Mouse (Mus musculus) splenic B cell, adult 2 months (primary cell): ENCODE results near the gene Ptch1.
A peak's percentile ranks its signal among the peaks of the same experiment; 100 is the strongest.

ENCODE experiments used
- DNase-seq: peaks from one replicate; pipeline ENCODE4 v3.0.0-alpha.2; 2011; ENCODE audit warnings: low read depth, low spot score
- H3K27me3 ChIP-seq: 2 replicates; pipeline ENCODE4 v1.6.1; 2012; ENCODE audit warnings: mild to moderate bottlenecking, low read length, moderate library complexity, mixed read lengths; ENCODE audit not compliant: control insufficient read depth, poor library complexity, insufficient read depth, severe bottlenecking
- H3K36me3 ChIP-seq: 2 replicates; pipeline ENCODE4 v1.6.1; 2012; ENCODE audit warnings: mild to moderate bottlenecking, low read length, moderate library complexity, mixed read lengths; ENCODE audit not compliant: control insufficient read depth, poor library complexity, insufficient read depth, severe bottlenecking

Ptch1 gene

DNA sequence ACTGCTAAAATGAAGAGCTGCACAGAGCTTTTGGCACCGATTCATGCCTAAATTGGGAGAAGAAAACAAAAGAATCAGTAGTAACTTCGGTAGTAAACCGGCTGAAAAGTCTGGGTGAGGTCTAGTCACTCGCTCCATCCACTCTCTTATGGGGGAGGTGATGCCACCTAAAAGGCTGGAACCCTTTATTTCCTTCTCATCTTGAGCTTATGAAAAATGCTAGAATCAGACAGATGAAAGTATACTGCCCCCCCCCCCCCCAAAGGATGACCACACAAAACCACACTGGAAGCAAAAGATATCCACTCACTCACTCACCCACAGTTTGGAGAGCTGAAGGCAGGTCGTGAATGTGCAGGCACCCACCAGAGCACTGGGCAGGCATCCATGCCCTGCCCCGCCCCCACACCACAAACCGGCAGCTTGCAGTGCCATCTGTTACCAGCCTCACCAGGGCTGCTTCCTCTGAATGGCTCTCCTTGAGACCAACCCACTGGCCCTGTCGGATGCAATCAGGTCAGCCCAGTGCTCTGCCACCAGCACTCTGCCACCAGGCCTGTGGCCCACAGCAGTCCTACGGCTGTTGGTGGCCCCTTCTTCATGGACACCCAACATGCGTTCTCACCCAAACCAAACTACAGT, 21.0 kb downstream of the Ptch1 start:
- Histone ChIP-seq H3K27me3 (no peaks in the 10 kb centered on the region), H3K36me3 (no peaks in the 10 kb centered on the region)
- DNase-seq = peak; percentile 45

DNA sequence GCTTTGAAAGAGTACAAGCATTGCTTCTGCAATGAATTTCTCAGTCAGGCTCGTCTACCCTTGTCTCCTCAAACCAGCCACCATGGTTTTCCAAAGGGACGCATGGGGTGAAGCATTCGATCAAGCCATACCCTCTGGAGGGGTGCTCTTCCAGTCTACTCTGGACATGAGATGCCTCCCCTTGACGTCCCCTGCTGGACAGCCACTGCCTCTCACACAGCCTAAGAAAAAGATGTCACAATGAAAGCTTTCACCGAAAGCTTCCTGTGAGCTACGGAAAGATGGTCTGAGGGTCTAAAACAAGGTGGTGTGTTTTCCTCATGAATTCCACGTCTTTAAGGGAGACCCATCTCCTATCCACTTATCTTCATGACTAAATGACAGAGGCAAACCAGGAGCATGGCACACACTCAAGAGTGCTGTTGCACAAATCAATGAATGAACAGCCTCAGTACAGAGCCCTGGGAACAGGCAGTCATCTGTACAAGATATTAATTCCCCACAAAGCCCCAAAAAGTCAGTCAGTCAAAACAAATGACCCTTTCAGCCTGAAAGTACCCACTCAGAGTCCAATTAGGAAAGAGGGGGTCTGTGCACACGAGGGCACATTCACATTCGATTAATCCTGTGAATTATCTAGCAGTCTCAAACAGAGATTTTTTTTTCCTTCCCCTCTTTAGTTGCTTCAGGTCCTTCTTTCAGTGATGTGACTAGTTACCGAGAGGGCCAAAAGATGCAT, 21.7 kb downstream of the Ptch1 start:
- DNase-seq = no peak

DNA sequence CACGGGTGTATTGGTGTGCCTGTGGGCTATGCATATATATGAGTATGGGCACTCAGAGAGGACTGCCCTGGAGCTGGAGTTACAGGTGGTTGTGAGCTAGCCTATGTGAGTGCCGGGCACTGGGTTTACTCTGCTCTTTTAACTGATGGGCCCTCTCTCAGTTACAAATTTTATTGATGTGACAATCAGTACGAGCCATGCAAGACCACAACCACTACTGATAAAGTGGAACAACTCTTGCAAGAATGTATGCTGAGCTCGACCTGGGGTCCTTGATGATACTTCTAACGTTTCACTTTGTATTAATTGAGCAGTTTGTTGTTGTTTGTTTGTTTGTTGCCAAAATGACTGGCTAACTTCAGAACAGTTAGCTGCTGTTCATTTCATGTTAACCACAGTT, 23.0 kb downstream of the Ptch1 start:
- Histone ChIP-seq H3K27me3 (no peaks in the 10 kb centered on the region), H3K36me3 (no peaks in the 10 kb centered on the region)
- no peak for DNase-seq

More for the DNA sequence above, 21.7 kb downstream of the Ptch1 start:
- Histone ChIP-seq H3K36me3 (no peaks in the 10 kb centered on the region), H3K27me3 (no peaks in the 10 kb centered on the region)

DNA sequence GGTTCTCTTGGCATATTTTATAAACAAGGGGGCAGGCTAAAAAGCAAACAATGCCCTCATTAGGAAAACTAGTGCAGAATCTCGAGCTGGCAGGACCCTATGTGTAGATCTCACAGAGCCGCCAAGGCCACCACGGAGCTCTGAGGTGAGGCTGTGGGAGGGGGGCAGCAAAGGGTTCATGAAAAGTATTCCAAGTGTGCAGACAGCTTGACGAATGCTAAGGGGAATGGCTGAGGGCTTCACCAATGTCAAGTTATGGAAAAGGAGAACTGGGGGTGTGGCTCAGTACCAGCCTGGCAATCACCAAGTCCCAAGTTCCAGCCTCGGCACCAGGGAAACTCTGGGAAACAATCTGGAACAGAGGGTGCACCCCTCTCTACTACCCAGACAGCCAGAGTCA, 24.2 kb downstream of the Ptch1 start:
- no peak for DNase-seq
- H3K36me3 ChIP-seq = 0 out of 2 replicates have a peak, but pooled peaks cover 1% of the 10 kb centered on the region
- H3K27me3 ChIP-seq = no peaks in the 10 kb centered on the region

DNA sequence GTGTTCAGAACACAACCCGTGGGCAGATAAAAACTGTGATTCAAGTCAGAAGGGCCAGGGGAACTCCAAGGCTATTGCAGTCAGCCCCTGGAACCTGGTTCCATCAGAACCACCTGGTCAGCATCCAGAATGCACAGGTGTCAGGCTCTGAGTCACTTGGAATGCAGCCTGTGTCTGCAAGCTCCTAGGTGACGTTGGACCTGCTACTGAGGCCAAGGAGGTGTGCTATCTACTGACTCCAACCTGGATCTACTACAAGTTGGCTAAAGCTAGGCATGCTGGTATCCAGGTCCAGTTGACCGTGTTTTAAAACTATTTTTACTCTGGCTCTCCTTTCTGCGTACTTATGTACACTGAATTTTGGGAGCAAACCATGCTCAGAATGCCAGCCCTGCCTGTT, 24.8 kb downstream of the Ptch1 start:
- 0 out of 2 replicates have a peak, but pooled peaks cover 1% of the 10 kb centered on the region for H3K36me3 ChIP-seq
- no peak for DNase-seq
- H3K27me3 ChIP-seq = no peaks in the 10 kb centered on the region

DNA sequence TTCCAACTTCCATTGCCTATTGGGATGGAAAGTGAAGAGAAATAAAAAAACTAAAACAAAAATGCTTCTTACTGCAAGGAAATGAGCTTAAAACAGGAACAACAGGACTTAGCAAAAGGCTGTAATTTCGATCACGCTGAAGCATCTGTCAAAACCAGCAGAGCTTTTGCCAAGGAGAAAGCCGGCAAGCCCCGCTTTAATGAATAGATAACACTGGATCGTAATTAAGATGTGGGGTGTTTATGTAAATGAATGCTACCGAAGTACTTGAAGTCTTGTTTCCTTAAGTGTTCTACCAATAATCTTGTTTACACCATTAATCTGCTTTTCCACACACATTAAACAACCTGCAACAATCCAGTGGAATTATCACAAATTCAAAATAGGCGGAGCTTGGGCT, 28.1 kb downstream of the Ptch1 start:
- DNase-seq = no peak
- Histone ChIP-seq H3K36me3 (peaks cover 1% of the 10 kb centered on the region), H3K27me3 (no peaks in the 10 kb centered on the region)

DNA sequence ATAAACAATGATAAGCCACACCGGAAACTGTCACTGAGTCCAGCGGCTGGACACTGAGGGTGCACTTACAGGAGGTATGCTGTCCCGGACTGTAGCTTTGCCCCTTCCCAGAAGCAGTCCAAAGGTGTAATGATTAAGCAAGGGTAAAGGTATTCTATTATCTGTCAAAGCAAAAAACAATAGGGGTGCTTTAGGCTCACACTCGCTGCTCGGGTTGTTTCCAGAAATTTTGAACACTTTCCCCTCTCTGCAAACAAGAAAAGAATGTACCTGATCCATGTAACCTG, 28.5 kb downstream of the Ptch1 start:
- no peak for DNase-seq
- Histone ChIP-seq H3K27me3 (no peaks in the 10 kb centered on the region), H3K36me3 (peaks cover 1% of the 10 kb centered on the region)

DNA sequence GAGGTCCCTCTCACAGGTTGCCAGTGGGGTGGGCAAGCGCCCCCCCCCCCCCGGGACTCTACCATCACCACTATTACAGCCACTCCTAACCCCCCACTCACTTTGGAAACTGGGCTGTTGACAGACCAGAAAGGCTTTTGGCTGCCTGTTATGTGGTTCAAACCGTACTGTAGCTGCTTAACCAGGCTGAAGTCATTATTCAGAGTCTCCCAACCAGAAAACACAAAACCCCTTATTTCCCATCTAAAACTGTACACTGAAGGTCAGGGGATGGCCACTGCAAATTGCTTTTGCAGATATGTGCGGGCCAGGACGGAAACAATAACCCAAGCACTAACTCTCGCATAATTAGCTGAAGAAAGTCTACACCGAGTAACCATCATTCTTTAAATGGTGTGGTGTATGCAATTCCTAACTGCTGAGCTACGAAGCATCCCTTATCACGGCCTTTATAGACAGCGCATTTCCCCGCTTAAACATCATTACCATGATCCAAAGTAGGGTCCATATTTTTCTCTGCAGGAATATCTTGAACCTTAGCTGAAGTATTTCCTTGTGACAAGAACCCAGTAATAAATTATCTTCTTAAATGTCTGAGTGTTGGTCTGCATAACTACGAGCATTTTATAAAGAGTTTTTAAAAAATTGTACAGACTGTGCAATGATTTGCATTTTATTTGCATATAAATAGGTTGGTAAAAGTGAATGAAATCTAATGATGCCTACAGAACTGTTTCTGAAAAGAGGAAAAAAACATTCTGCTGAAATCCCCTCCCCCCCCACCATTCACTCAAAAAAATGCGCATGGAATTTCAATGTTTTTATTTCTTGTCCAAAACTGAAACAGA, 29.1 kb downstream of the Ptch1 start:
- Histone ChIP-seq H3K36me3 (peaks cover 1% of the 10 kb centered on the region), H3K27me3 (no peaks in the 10 kb centered on the region)
- DNase-seq = no peak

DNA sequence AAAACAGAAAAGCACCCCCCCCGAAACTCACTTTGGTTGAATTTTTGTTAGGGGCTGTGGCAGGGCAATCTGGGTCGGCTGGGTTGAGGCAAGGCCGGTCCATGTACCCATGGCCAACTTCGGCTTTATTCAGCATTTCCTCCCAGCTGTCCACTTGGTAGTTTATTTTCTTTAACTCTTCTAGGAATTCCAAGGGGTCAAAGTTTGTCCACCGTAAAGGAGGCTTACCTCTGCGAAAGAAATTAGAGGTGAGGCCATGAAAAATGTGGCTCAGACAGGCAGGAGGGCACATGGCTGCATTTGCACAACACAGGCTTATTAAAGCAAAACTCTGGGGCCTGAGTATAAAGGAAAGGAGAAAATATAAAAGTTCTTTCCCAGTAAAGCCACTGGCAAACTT, 29.9 kb downstream of the Ptch1 start:
- Histone ChIP-seq H3K36me3 (peaks cover 3% of the 10 kb centered on the region), H3K27me3 (no peaks in the 10 kb centered on the region)
- no peak for DNase-seq

DNA sequence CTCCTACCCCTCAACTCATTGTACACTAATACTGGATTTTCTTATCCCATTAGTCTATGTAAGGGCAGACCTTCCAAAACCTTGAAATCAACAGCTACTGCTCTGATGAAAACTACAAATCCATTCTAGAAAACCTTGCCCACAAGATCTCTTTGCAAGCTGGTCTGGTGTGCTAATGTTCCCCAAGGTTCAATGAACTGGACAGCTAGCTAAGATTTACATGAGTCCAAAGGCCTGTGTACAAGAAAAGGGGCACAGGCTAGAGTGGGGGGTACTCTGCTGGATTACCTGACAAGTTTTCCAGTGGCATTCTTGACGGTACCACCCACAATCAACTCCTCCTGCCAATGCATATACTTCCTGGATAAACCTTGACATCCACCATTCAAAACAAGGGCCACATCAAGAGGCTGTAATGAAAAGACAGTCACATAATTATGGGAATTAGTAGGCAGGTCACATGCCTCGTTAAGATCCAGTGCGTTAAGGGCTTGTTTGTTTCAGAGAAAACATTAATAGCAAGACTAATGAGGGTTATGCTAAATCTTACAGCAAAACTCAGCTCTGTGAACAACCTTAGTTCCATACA, 30.5 kb downstream of the Ptch1 start:
- no peak for DNase-seq
- H3K27me3 ChIP-seq = no peaks in the 10 kb centered on the region
- H3K36me3 ChIP-seq = peaks cover 3% of the 10 kb centered on the region

DNA sequence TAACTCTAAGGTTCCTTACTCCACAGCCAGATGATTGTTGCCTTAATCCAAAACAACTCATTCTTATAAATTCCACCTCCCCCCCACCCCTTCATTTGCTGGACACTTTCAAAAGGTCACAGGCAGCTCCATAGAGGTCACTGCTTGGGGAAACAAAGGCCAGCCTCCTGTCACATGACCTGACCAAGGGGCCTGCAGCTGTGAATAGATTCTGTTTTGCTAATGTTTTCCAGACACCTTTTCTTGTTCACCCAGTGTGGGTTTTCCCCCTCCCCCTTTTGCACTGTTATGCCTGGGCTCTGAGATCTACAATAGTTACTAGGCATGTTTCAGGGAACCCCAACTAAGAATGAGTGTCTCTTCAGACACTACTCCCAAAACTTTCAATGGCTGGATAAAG, 31.9 kb downstream of the Ptch1 start:
- no peak for DNase-seq
- H3K27me3 ChIP-seq = no peaks in the 10 kb centered on the region
- peaks cover 3% of the 10 kb centered on the region for H3K36me3 ChIP-seq

DNA sequence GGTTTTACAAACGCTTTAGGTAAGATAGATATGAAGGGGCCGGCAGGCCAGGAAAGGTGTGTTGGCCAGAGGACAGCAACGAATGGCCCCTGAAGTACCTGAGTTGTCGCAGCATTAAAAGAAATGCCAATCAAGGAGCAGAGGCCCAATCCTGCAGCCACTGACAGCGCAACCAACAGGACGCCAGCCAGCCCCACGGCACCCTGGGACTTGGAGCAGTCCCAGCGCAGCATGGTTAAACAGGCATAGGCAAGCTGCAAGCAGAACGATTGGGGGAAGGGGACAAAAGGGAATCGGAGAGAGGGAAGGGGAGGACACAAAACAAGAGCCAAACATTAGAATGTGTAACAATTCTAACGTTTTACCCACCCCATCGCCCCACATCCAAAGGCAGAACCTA, 32.8 kb downstream of the Ptch1 start:
- Histone ChIP-seq H3K27me3 (no peaks in the 10 kb centered on the region), H3K36me3 (peaks cover 3% of the 10 kb centered on the region)
- no peak for DNase-seq

DNA sequence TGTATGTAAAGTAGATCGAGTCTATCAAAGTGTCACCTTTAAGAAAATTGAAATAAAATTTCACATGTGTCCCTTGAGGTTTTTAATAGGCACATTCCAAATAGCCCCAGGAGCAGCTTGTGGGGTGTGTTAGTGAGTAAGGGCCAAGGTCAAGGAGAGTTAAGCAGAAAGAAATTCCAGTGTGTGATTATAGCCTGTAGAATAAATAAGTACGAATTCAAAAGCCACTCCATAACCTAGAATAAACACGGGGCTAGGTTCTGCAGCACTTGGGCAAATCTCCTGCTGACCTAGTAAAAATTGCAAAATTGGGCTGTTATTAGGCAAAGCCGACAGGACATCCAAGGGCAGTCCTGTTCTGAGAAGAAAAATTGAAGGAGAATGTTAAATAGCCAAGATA, 38.4 kb downstream of the Ptch1 start:
- DNase-seq = no peak
- peaks cover 17% of the 10 kb centered on the region for H3K36me3 ChIP-seq
- H3K27me3 ChIP-seq = no peaks in the 10 kb centered on the region

DNA sequence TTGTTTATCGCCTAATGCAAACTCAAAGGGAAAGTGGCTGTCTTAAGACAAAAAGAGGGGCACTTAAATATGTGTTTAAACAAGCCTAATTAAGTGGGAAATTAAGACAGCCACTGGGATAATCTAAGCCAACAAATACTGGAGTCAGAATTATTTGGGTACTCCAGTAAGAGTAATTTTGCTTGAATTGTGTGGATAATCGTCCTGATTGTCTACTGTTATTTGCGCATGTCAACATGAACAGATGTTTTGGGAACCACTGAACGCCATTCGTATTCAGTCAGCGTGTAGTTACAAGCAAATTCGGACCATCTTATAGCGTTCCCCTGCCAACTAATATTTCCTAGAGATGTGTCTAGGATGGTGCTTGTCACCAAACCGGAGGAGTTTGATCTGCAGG, 42.5 kb downstream of the Ptch1 start:
- Histone ChIP-seq H3K27me3 (no peaks in the 10 kb centered on the region), H3K36me3 (peaks cover 17% of the 10 kb centered on the region)
- no peak for DNase-seq

DNA sequence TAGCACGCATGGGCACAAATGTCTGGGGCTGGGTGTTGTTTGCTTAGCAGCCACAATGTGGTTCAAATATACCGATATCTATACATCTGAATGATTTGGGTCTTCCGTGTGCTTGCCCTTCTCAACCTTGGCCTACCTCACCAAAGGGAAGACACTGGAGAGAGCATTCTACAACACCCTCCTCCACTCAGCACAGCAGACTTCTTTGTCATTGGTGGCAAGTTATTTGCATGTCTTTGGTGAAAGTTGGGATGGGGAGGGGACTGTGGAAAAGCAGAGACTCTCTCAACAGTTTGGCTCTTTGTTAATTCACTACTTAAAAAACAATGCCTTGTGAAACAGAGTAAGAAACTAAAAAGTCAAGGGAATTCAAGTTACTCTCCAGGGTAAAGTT, 43.0 kb downstream of the Ptch1 start:
- no peaks in the 10 kb centered on the region for H3K27me3 ChIP-seq
- H3K36me3 ChIP-seq = peaks cover 15% of the 10 kb centered on the region
- DNase-seq = no peak
